Mouse (Mus musculus): ENCODE data around the gene Jak2. TPM values are rescaled to one million over a fixed set of nuclear protein-coding genes. Genes with fewer than 3 reads are reported as not detected.

Jak2 gene
- polyA plus RNA-seq (2014; fragmentation: Nextera tagmentation; extraction: Ambion mirVana): 10.9 and 11.6 TPM in 2 replicates

DNA sequence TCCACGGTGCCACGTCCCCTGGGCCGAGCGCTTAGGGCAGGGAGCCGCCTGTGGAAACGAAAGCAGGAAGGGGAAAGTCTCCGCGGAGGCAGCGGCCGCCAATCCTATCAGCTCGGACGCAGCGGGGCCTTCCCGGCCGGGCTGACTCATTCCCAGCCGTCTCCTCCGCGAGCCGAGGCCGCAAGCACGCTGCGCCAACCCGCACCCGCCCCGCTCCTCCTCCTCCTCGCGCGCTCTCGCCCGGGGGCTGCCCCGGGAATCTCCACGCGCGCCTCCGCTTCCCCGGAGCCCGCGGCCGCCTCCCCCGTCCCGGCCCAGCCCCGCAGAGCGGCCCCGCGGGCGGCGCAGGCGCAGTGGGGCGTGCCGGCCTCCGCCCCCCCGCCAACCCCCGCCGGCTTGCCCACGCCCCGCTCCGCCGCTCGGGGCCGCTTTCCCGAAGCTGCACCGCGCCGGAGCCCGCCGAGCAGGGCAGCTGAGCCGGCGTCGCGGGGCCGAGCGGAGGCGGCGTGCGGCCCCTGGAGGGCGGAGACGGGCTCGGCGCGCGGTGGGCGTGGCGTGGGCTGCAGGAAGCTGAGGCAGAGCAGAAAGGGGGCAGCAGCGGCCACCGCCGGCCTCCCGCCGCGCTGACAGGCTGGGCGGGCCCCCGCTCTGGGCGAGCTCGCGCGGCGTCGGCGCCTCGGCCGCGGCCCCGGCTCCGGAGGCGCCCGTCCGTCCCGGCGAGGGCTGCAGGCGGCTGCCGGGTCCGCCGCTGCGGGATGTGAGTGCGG lies at the start of gene Jak2:
Gene Jak2, plus strand, starts transcription at position 638 of the 767 bp plus-strand sequence.
- under 1% methylated on average over 111 of the region's 114 CpGs for WGBS
- H3K9me3 ChIP-seq (ENCODE audit: low read depth, low read length): no peaks in the 10 kb centered on the region
- H3K4me1 ChIP-seq (ENCODE audit: insufficient read depth): no peaks in the 10 kb centered on the region

GRCm38 (mm10) chr19:29203337-29203736 lies 48.3 kb upstream of the Jak2 start:
- H3K9me3 ChIP-seq (ENCODE audit: low read depth, low read length): no peaks in the 10 kb centered on the region
- TF ChIP-seq CTCF (IDR thresholded peaks at IDR 0.05; ENCODE audit: low read depth): no peak
- no peak overlapping the region for H3K27ac ChIP-seq (ENCODE audit: low read depth)
- no peaks in the 10 kb centered on the region for H3K27me3 ChIP-seq (ENCODE audit: insufficient read depth, low read length)
- H3K4me2 ChIP-seq: no peak overlapping the region
- no peaks in the 10 kb centered on the region for H3K4me1 ChIP-seq (ENCODE audit: insufficient read depth)
- H3K4me3 ChIP-seq (ENCODE audit: low read depth, low read length): no peak overlapping the region
- H3K36me3 ChIP-seq (ENCODE audit: insufficient read depth): no peaks in the 10 kb centered on the region
- DNase-seq: no peak
- H3K9ac ChIP-seq: no peak overlapping the region
- WGBS: 32% methylated on average over 2 of the region's 2 CpGs
- ATAC-seq (ENCODE audit: insufficient read depth): no peak

More for the DNA sequence above, at the start of gene Jak2:
- Histone ChIP-seq H3K36me3 (ENCODE audit: insufficient read depth) (no peaks in the 10 kb centered on the region), H3K4me3 (ENCODE audit: low read depth, low read length) (peak within 1 kb of the TSS; percentile 86), H3K9ac (peak within 1 kb of the TSS; percentile 94), H3K4me2 (peak within 1 kb of the TSS; percentile 96), H3K27me3 (ENCODE audit: insufficient read depth, low read length) (no peaks in the 10 kb centered on the region), H3K27ac (ENCODE audit: low read depth) (peak within 1 kb of the TSS; percentile 97)
- peak; percentile 97 for DNase-seq
- TF ChIP-seq CTCF (IDR thresholded peaks at IDR 0.05; ENCODE audit: low read depth): 0 out of 2 replicates have a peak, but pooled peaks have one; percentile 1
- peak; percentile 96 for ATAC-seq (ENCODE audit: insufficient read depth)

- no peaks in the 10 kb centered on the region for H3K36me3 ChIP-seq (ENCODE audit: insufficient read depth)
- ATAC-seq (ENCODE audit: insufficient read depth) (no peak), DNase-seq (no peak)
- no peak overlapping the region for H3K4me2 ChIP-seq
- WGBS: 53% methylated on average over 4 of the region's 4 CpGs
- no peaks in the 10 kb centered on the region for H3K4me1 ChIP-seq (ENCODE audit: insufficient read depth)
- no peak overlapping the region for H3K9ac ChIP-seq
- no peaks in the 10 kb centered on the region for H3K27me3 ChIP-seq (ENCODE audit: insufficient read depth, low read length)
- H3K9me3 ChIP-seq (ENCODE audit: low read depth, low read length): no peaks in the 10 kb centered on the region
- no peak overlapping the region for H3K27ac ChIP-seq (ENCODE audit: low read depth)
- no peak for TF ChIP-seq CTCF (IDR thresholded peaks at IDR 0.05; ENCODE audit: low read depth)
- H3K4me3 ChIP-seq (ENCODE audit: low read depth, low read length): no peak overlapping the region
These were observed 47.0 kb upstream of the Jak2 start for GRCm38 (mm10) chr19:29204583-29204982.

DNA sequence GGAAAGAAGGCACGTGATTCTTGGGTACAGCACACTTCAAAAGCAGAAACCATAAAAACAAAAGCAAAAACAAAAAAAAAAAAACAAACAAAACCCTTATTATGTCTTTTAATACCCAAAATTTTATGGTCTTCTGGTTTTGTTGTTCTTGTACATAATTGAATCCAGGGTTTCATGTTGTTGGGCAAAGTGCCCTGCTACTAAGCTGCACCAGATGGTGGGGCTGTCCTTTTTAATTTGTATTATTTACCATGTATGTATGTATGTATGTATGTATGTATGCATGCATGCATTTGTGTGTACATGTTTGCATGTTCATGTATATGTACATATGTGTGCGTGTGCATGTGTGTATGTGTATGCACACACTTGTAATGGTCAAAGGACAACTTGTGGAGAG lies 46.4 kb upstream of the Jak2 start:
- no peak overlapping the region for H3K4me2 ChIP-seq
- H3K36me3 ChIP-seq (ENCODE audit: insufficient read depth): no peaks in the 10 kb centered on the region
- DNase-seq (no peak), ATAC-seq (ENCODE audit: insufficient read depth) (no peak)
- no peak overlapping the region for H3K27ac ChIP-seq (ENCODE audit: low read depth)
- H3K9ac ChIP-seq: no peak overlapping the region
- TF ChIP-seq CTCF (IDR thresholded peaks at IDR 0.05; ENCODE audit: low read depth): no peak
- no peaks in the 10 kb centered on the region for H3K4me1 ChIP-seq (ENCODE audit: insufficient read depth)
- no peaks in the 10 kb centered on the region for H3K9me3 ChIP-seq (ENCODE audit: low read depth, low read length)
- no peaks in the 10 kb centered on the region for H3K27me3 ChIP-seq (ENCODE audit: insufficient read depth, low read length)
- no peak overlapping the region for H3K4me3 ChIP-seq (ENCODE audit: low read depth, low read length)
- 71% methylated on average over 2 of the region's 2 CpGs for WGBS

GRCm38 (mm10) chr19:29209898-29210297 lies 41.7 kb upstream of the Jak2 start:
- no peaks in the 10 kb centered on the region for H3K9me3 ChIP-seq (ENCODE audit: low read depth, low read length)
- peak; percentile 30 for DNase-seq
- WGBS: 50% methylated on average over 7 of the region's 7 CpGs

GRCm38 (mm10) chr19:29210319-29210718 lies 41.3 kb upstream of the Jak2 start:
- no peaks in the 10 kb centered on the region for H3K36me3 ChIP-seq (ENCODE audit: insufficient read depth)
- peak; percentile 17; the same call in 1 of the 2 replicates for TF ChIP-seq CTCF (IDR thresholded peaks at IDR 0.05; ENCODE audit: low read depth)
- no peak overlapping the region for H3K4me3 ChIP-seq (ENCODE audit: low read depth, low read length)
- DNase-seq (no peak), ATAC-seq (ENCODE audit: insufficient read depth) (no peak)
- no peak overlapping the region for H3K4me2 ChIP-seq
- H3K27ac ChIP-seq (ENCODE audit: low read depth): no peak overlapping the region
- H3K9me3 ChIP-seq (ENCODE audit: low read depth, low read length): no peaks in the 10 kb centered on the region
- no peaks in the 10 kb centered on the region for H3K27me3 ChIP-seq (ENCODE audit: insufficient read depth, low read length)
- no peak overlapping the region for H3K9ac ChIP-seq
- WGBS: 88% methylated on average over 9 of the region's 9 CpGs
- no peaks in the 10 kb centered on the region for H3K4me1 ChIP-seq (ENCODE audit: insufficient read depth)

More at GRCm38 (mm10) chr19:29209898-29210297, 41.7 kb upstream of the Jak2 start:
- ATAC-seq (ENCODE audit: insufficient read depth): no peak
- Histone ChIP-seq H3K27me3 (ENCODE audit: insufficient read depth, low read length) (no peaks in the 10 kb centered on the region), H3K4me2 (no peak overlapping the region), H3K4me1 (ENCODE audit: insufficient read depth) (no peaks in the 10 kb centered on the region), H3K9ac (no peak overlapping the region), H3K27ac (ENCODE audit: low read depth) (no peak overlapping the region), H3K4me3 (ENCODE audit: low read depth, low read length) (no peak overlapping the region), H3K36me3 (ENCODE audit: insufficient read depth) (no peaks in the 10 kb centered on the region)
- no peak for TF ChIP-seq CTCF (IDR thresholded peaks at IDR 0.05; ENCODE audit: low read depth)

GRCm38 (mm10) chr19:29215811-29216509 lies 35.7 kb upstream of the Jak2 start:
- Histone ChIP-seq H3K9ac (no peak overlapping the region), H3K36me3 (ENCODE audit: insufficient read depth) (no peaks in the 10 kb centered on the region), H3K4me1 (ENCODE audit: insufficient read depth) (no peaks in the 10 kb centered on the region), H3K4me3 (ENCODE audit: low read depth, low read length) (no peak overlapping the region), H3K27ac (ENCODE audit: low read depth) (no peak overlapping the region), H3K4me2 (no peak overlapping the region), H3K9me3 (ENCODE audit: low read depth, low read length) (no peaks in the 10 kb centered on the region), H3K27me3 (ENCODE audit: insufficient read depth, low read length) (no peaks in the 10 kb centered on the region)
- ATAC-seq (ENCODE audit: insufficient read depth) (no peak), DNase-seq (no peak)
- WGBS: 62% methylated on average over 8 of the region's 8 CpGs
- TF ChIP-seq CTCF (IDR thresholded peaks at IDR 0.05; ENCODE audit: low read depth): no peak

Data from lung, embryonic 14.5 days (tissue).